Mouse (Mus musculus): ENCODE results near the gene Ctdspl. TPM values are rescaled to one million over a fixed set of nuclear protein-coding genes. Genes with fewer than 3 reads are reported as not detected.

The Ctdspl gene
- total RNA-seq, 1 experiment: 2.9 TPM

DNA sequence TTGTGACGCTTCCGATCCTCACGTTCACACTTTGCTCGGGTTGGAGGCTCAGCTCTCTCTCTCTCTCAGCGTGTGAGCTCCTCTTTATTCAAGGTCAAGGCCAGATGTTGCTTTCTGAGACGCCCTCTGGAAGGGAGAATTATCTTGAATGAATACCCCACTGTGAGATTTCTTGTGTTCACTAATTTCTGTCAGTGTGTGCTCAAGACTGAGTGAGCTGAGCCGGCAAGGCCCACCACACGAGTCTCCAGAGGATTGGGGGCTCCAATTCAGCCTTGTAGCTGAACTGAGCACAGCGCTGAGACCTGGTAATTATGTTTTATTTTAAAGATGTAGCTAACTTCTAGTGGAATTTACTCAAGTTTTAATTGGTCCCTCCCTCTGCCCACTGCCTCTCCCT, 106.3 kb downstream of the Ctdspl start:
- no peaks in the 10 kb centered on the region for H3K36me3 ChIP-seq (ENCODE audit: control insufficient read depth, insufficient read depth, low read length, poor library complexity, severe bottlenecking)
- no peak for TF ChIP-seq MAFK (IDR thresholded peaks at IDR 0.05; ENCODE audit: insufficient read depth, low read depth, low read length)
- no peak for TF ChIP-seq HCFC1 (IDR thresholded peaks at IDR 0.05; ENCODE audit: borderline replicate concordance, insufficient read depth, low read length)
- no peak for TF ChIP-seq CHD2 (IDR thresholded peaks at IDR 0.05; ENCODE audit: low read depth, low read length)
- TF ChIP-seq ZNF384 (IDR thresholded peaks at IDR 0.05; ENCODE audit: low read depth, low read length): no peak
- TF ChIP-seq ZC3H11A (IDR thresholded peaks at IDR 0.05; ENCODE audit: borderline replicate concordance, low read depth, low read length): no peak
- no peak overlapping the region for H3K4me3 ChIP-seq (ENCODE audit: insufficient read depth in 1 of 2, low read depth in 1 of 2, low read length in 2 of 2, poor library complexity in 1 of 2, severe bottlenecking in 1 of 2)
- H3K9ac ChIP-seq (ENCODE audit: insufficient read depth, low read depth, low read length, poor library complexity, severe bottlenecking): no peak overlapping the region
- no peak overlapping the region for H3K27ac ChIP-seq (ENCODE audit: insufficient read depth, low read depth, low read length, poor library complexity, severe bottlenecking)
- in situ Hi-C loops (cut with MboI; ENCODE audit: low sequenced_read_pairs in 2 of 2, unreplicated experiment in 2 of 2): no loop called here
- H3K4me1 ChIP-seq (ENCODE audit: control insufficient read depth in 2 of 2, insufficient read depth in 2 of 2, low read length in 2 of 2, poor library complexity in 1 of 2): peaks cover 0 to 10% of the 10 kb centered on the region in 2 experiments; a peak in 1 of 4 replicates
- no peaks in the 10 kb centered on the region for H3K9me3 ChIP-seq (ENCODE audit: control insufficient read depth, insufficient read depth, low read depth, low read length)
- DNase-seq (ENCODE audit: low read depth, low spot score): no peak

DNA sequence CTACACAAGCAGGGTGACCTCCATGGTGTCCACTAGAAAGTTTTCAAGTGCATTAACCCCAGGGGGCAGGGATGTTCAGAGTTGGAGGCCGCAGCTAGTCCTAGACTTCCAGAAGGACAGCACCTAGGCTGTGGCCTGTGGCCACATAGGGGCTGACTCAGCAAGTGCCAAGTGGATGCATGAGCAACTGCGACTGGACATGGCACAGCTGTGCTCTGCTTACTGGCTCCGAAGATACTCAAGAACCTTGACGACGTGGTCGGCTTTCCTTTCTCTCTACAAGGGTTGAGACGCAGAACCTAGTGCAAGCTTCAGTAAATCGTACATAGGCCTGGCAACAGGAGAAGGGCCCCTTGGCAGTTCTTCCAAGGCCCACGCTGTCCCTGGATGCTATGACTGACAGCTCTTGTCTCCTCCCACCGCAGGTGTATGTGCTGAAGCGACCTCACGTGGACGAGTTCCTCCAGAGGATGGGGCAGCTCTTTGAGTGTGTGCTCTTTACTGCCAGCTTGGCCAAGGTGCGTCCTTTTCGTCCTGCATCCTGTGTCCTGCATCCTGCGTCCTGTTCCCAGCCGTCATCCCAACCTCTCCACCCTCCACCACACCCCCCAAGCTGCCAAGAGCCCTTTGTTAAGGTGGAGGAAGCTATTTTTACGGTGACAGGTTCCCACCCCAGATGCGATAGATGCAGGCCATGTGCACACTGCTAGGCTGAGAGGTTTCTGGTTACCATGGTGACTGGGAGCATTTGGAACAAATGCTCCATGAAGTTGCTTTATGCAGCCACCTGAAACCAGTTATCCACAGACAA, 107.1 kb downstream of the Ctdspl start:
- Histone ChIP-seq H3K4me1 (ENCODE audit: control insufficient read depth in 2 of 2, insufficient read depth in 2 of 2, low read length in 2 of 2, poor library complexity in 1 of 2) (peaks cover 0 to 10% of the 10 kb centered on the region in 2 experiments; a peak in 1 of 4 replicates), H3K4me3 (ENCODE audit: insufficient read depth in 1 of 2, low read depth in 1 of 2, low read length in 2 of 2, poor library complexity in 1 of 2, severe bottlenecking in 1 of 2) (no peak overlapping the region), H3K27ac (ENCODE audit: insufficient read depth, low read depth, low read length, poor library complexity, severe bottlenecking) (no peak overlapping the region), H3K9ac (ENCODE audit: insufficient read depth, low read depth, low read length, poor library complexity, severe bottlenecking) (no peak overlapping the region), H3K36me3 (ENCODE audit: control insufficient read depth, insufficient read depth, low read length, poor library complexity, severe bottlenecking) (no peaks in the 10 kb centered on the region), H3K9me3 (ENCODE audit: control insufficient read depth, insufficient read depth, low read depth, low read length) (no peaks in the 10 kb centered on the region)
- no peak for TF ChIP-seq HCFC1 (IDR thresholded peaks at IDR 0.05; ENCODE audit: borderline replicate concordance, insufficient read depth, low read length)
- TF ChIP-seq ZC3H11A (IDR thresholded peaks at IDR 0.05; ENCODE audit: borderline replicate concordance, low read depth, low read length): no peak
- no peak for TF ChIP-seq ZNF384 (IDR thresholded peaks at IDR 0.05; ENCODE audit: low read depth, low read length)
- no peak for TF ChIP-seq CHD2 (IDR thresholded peaks at IDR 0.05; ENCODE audit: low read depth, low read length)
- TF ChIP-seq MAFK (IDR thresholded peaks at IDR 0.05; ENCODE audit: insufficient read depth, low read depth, low read length): no peak
- no peak for DNase-seq (ENCODE audit: low read depth, low spot score)
- in situ Hi-C loops (cut with MboI; ENCODE audit: low sequenced_read_pairs in 2 of 2, unreplicated experiment in 2 of 2): no loop called here

DNA sequence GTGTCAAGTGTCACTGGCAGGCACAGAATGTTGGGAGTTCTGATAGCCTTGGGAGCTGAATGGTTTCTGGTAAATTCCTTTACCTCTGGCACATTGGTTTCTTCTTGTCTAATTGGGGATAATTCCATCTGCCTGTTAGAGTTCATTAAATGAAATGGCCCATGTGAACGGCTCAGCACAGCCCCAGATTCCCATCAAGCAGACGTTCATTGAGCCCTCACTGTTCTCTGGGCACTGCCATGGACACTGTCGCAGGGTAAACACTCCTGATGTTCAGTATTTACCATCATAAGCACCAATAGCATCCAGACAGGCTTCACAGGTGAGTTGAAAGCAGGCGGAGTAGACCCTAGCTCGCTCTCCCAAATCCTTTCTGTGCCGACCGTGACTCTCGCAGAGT, 107.8 kb downstream of the Ctdspl start:
- Histone ChIP-seq H3K4me3 (ENCODE audit: insufficient read depth in 1 of 2, low read depth in 1 of 2, low read length in 2 of 2, poor library complexity in 1 of 2, severe bottlenecking in 1 of 2) (no peak overlapping the region), H3K9me3 (ENCODE audit: control insufficient read depth, insufficient read depth, low read depth, low read length) (no peaks in the 10 kb centered on the region), H3K4me1 (ENCODE audit: control insufficient read depth in 2 of 2, insufficient read depth in 2 of 2, low read length in 2 of 2, poor library complexity in 1 of 2) (peaks cover 0 to 10% of the 10 kb centered on the region in 2 experiments; a peak in 1 of 4 replicates), H3K36me3 (ENCODE audit: control insufficient read depth, insufficient read depth, low read length, poor library complexity, severe bottlenecking) (no peaks in the 10 kb centered on the region), H3K27ac (ENCODE audit: insufficient read depth, low read depth, low read length, poor library complexity, severe bottlenecking) (no peak overlapping the region), H3K9ac (ENCODE audit: insufficient read depth, low read depth, low read length, poor library complexity, severe bottlenecking) (no peak overlapping the region)
- in situ Hi-C loops (cut with MboI; ENCODE audit: low sequenced_read_pairs in 2 of 2, unreplicated experiment in 2 of 2): no loop called here
- TF ChIP-seq MAFK (IDR thresholded peaks at IDR 0.05; ENCODE audit: insufficient read depth, low read depth, low read length): no peak
- TF ChIP-seq ZC3H11A (IDR thresholded peaks at IDR 0.05; ENCODE audit: borderline replicate concordance, low read depth, low read length): no peak
- no peak for TF ChIP-seq CHD2 (IDR thresholded peaks at IDR 0.05; ENCODE audit: low read depth, low read length)
- no peak for TF ChIP-seq ZNF384 (IDR thresholded peaks at IDR 0.05; ENCODE audit: low read depth, low read length)
- no peak for TF ChIP-seq HCFC1 (IDR thresholded peaks at IDR 0.05; ENCODE audit: borderline replicate concordance, insufficient read depth, low read length)
- DNase-seq (ENCODE audit: low read depth, low spot score): no peak

DNA sequence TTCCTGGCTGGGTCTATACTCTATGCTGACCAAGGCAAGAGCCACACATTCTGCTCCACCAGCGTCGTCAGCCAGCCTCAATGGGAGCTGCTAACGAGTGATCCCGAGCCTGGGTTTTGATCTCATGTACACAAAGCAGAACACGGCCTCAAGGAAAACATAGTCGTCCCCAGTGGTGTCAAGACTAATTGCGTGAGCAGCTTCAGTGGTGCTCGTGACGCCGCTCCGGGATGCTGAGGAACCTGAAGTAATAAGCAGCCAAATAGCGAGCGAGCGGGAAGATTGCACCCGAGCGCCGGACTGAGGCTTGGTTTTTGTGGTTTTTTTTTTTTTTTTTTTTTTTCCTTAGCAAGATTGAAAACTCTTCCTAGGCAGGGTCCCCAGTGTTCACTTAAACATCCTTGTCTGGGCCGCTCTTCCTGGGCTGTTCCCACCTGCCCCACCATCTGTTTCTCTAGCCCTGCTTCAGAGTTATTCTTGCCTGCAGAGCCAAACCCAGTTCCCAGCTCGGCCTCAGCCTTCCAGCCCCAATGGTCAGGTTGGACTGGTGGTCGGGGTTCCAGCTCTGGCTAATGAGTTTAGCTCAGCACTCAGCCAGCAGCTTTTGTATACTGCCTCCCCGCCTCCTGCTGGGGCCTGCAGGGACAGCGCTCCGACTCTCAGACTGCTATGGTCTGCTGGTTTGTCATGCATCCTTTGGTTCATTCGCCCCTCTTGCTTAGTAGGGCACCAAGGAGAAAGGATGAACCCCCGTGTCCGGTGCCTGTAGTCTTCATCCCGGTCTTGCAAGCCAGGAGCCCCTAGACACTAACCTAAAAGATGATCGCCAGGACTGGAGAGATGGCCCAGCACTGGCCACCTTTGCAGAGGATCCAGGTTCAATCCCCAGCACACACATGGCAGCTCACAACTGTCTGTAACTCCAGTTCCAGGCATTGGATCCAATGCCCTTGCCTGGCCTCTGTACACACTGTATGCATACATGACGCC, 108.7 kb downstream of the Ctdspl start:
- TF ChIP-seq ZNF384 (IDR thresholded peaks at IDR 0.05; ENCODE audit: low read depth, low read length) (no peak), CHD2 (IDR thresholded peaks at IDR 0.05; ENCODE audit: low read depth, low read length) (no peak), MAFK (IDR thresholded peaks at IDR 0.05; ENCODE audit: insufficient read depth, low read depth, low read length) (no peak), HCFC1 (IDR thresholded peaks at IDR 0.05; ENCODE audit: borderline replicate concordance, insufficient read depth, low read length) (no peak), ZC3H11A (IDR thresholded peaks at IDR 0.05; ENCODE audit: borderline replicate concordance, low read depth, low read length) (no peak)
- in situ Hi-C loops (cut with MboI; ENCODE audit: low sequenced_read_pairs in 2 of 2, unreplicated experiment in 2 of 2): no loop called here
- Histone ChIP-seq H3K27ac (ENCODE audit: insufficient read depth, low read depth, low read length, poor library complexity, severe bottlenecking) (no peak overlapping the region), H3K9me3 (ENCODE audit: control insufficient read depth, insufficient read depth, low read depth, low read length) (no peaks in the 10 kb centered on the region), H3K9ac (ENCODE audit: insufficient read depth, low read depth, low read length, poor library complexity, severe bottlenecking) (no peak overlapping the region), H3K36me3 (ENCODE audit: control insufficient read depth, insufficient read depth, low read length, poor library complexity, severe bottlenecking) (no peaks in the 10 kb centered on the region), H3K4me3 (ENCODE audit: insufficient read depth in 1 of 2, low read depth in 1 of 2, low read length in 2 of 2, poor library complexity in 1 of 2, severe bottlenecking in 1 of 2) (no peak overlapping the region), H3K4me1 (ENCODE audit: control insufficient read depth in 2 of 2, insufficient read depth in 2 of 2, low read length in 2 of 2, poor library complexity in 1 of 2) (peaks cover 0 to 10% of the 10 kb centered on the region in 2 experiments; a peak in 1 of 4 replicates)
- no peak for DNase-seq (ENCODE audit: low read depth, low spot score)
